Mouse (Mus musculus) forebrain, embryonic 11.5 days (tissue): ENCODE measurements at regions not wholly inside any gene's neighbourhood (a gene's known extent, or its start where the extent isn't known, plus 50 kb on each side); places are given as distances from the start of the nearest gene placed in this dataset.
"Not testable (repeated sequence)": the region's sequence is repeated elsewhere in the genome, so short reads cannot be mapped to it uniquely, and the experiment has no call there.

Experiments used
- ATAC-seq: fragments of 200-750 bp; cut with Nextera tagmentation; replicated peaks from 2 replicates; pipeline ENCODE4 v1.8.0; 2017; ENCODE audit warnings: moderate TSS enrichment; ENCODE audit not compliant: low FRiP score
- DNase-seq: peaks from one replicate; pipeline ENCODE4 v3.0.0-alpha.2; 2017; ENCODE audit warnings: low spot score
- H3K27ac ChIP-seq: fragments of 300-500 bp; sonication (generic); 2 replicates; pipeline ENCODE4 v1.5.1; 2014; ENCODE audit warnings: low read depth, low read length
- H3K27me3 ChIP-seq: fragments of 300-500 bp; sonication (generic); 2 replicates; pipeline ENCODE4 v1.6.1; 2014; ENCODE audit warnings: mild to moderate bottlenecking, low read length, mixed read lengths; ENCODE audit not compliant: control insufficient read depth, insufficient read depth
- H3K36me3 ChIP-seq: fragments of 300-500 bp; sonication (generic); 2 replicates; pipeline ENCODE4 v1.6.1; 2014; ENCODE audit warnings: mild to moderate bottlenecking, low read length, moderate library complexity, mixed read lengths; ENCODE audit not compliant: control insufficient read depth, insufficient read depth
- H3K4me1 ChIP-seq: fragments of 300-500 bp; sonication (generic); replicated peaks from 2 replicates; pipeline ENCODE4 v1.6.1; 2014; ENCODE audit warnings: low read length, mixed read lengths; ENCODE audit not compliant: control insufficient read depth, insufficient read depth
- H3K4me2 ChIP-seq: fragments of 300-500 bp; sonication (generic); 2 replicates; pipeline ENCODE4 v1.6.1; 2014; ENCODE audit warnings: low read depth, mild to moderate bottlenecking, low read length, moderate library complexity, mixed read lengths; ENCODE audit not compliant: severe bottlenecking
- H3K4me3 ChIP-seq: fragments of 300-500 bp; sonication (generic); 2 replicates; pipeline ENCODE4 v1.5.1; 2014; ENCODE audit warnings: low read depth, low read length
- H3K9ac ChIP-seq: fragments of 300-500 bp; sonication (generic); 2 replicates; pipeline ENCODE4 v1.6.1; 2014; ENCODE audit warnings: low read length
- H3K9me3 ChIP-seq: fragments of 300-500 bp; sonication (generic); 2 replicates; pipeline ENCODE4 v1.6.1; 2016; ENCODE audit warnings: low read length, mixed read lengths; ENCODE audit not compliant: control insufficient read depth
- WGBS: fragments of 180-500 bp; shearing (Covaris S2); extraction: QIAGEN DNeasy Blood & Tissue Kit; methylation state at CpG from one replicate; pipeline ENCODE4 v1.1.7; 2014; 5-methylcytosine and 5-hydroxymethylcytosine counted together

- DNase-seq: no peak
- H3K9ac ChIP-seq: no peak overlapping the region
- ATAC-seq: no peak
- no peaks in the 10 kb centered on the region for H3K27me3 ChIP-seq
- no peak overlapping the region for H3K27ac ChIP-seq
- 86% methylated on average over 7 of the region's 7 CpGs for WGBS
- no peaks in the 10 kb centered on the region for H3K9me3 ChIP-seq
- no peaks in the 10 kb centered on the region for H3K4me1 ChIP-seq
- no peak overlapping the region for H3K4me2 ChIP-seq
- no peak overlapping the region for H3K4me3 ChIP-seq
- no peaks in the 10 kb centered on the region for H3K36me3 ChIP-seq
These were observed 53.2 kb upstream of the Dazl start for GRCm38 (mm10) chr17:50346451-50347192.

DNA sequence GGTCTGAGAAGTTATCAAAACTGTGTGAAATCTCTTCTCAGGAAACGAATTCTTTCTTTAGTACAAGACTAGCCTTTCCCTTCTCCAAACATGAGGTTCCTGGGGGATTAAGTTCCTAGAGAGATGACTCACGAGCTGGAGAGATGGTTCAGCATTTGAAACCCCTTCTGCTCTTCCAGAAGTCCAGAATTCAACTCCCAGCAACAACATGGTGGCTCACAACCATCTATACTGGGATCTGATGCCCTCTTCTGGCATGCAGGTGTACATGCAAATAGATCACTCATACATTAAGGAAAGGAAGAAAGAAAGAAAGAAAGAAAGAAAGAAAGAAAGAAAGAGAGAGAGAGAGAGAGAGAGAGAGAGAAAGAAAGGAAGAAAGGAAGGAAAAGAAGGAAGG, 60.4 kb upstream of the Dazl start:
- H3K27ac ChIP-seq, H3K9me3 ChIP-seq, H3K4me2 ChIP-seq, H3K36me3 ChIP-seq, H3K27me3 ChIP-seq, H3K4me3 ChIP-seq, H3K9ac ChIP-seq, DNase-seq, H3K4me1 ChIP-seq, ATAC-seq: not testable (repeated sequence)
- WGBS: 60% methylated on average over 2 of the region's 2 CpGs

GRCm38 (mm10) chr17:50354357-50354756, 60.9 kb upstream of the Dazl start:
- no peak overlapping the region for H3K4me2 ChIP-seq
- H3K4me1 ChIP-seq: no peaks in the 10 kb centered on the region
- 93% methylated on average over 6 of the region's 6 CpGs for WGBS
- DNase-seq (no peak), ATAC-seq (no peak)
- H3K36me3 ChIP-seq: no peaks in the 10 kb centered on the region
- H3K27ac ChIP-seq: no peak overlapping the region
- H3K9me3 ChIP-seq: no peaks in the 10 kb centered on the region
- no peaks in the 10 kb centered on the region for H3K27me3 ChIP-seq
- no peak overlapping the region for H3K4me3 ChIP-seq
- H3K9ac ChIP-seq: no peak overlapping the region

GRCm38 (mm10) chr17:50361657-50362233, 68.3 kb upstream of the Dazl start:
- Histone ChIP-seq H3K4me3 (no peak overlapping the region), H3K4me1 (no peaks in the 10 kb centered on the region), H3K27me3 (no peaks in the 10 kb centered on the region), H3K4me2 (no peak overlapping the region), H3K36me3 (no peaks in the 10 kb centered on the region), H3K9me3 (no peaks in the 10 kb centered on the region), H3K27ac (no peak overlapping the region), H3K9ac (no peak overlapping the region)
- no peak for ATAC-seq
- DNase-seq: no peak
- WGBS: 80% methylated on average over 9 of the region's 9 CpGs

DNA sequence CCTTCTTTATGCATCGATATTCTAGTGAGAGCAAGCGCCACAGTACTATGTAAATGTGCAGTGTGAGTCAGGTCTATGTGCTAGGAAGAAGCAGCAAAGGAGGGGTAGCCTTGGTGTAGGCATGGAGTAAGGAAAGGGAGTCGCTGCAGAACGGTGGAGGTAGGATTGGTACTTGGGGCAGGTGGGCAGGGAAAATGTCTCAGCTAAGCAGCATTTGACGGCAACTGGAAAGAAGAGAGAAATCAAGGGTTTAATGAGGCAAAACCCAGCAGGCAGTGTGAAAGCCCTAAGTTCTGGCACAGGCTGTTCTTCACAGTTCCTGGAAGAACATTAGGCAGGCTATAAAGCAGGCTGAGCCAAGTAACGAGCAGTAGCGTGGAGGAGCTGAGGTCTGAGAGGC, 72.0 kb upstream of the Dazl start:
- Histone ChIP-seq H3K4me2 (no peak overlapping the region), H3K9ac (no peak overlapping the region), H3K27ac (no peak overlapping the region), H3K27me3 (no peaks in the 10 kb centered on the region), H3K9me3 (no peaks in the 10 kb centered on the region), H3K4me1 (no peaks in the 10 kb centered on the region), H3K4me3 (no peak overlapping the region), H3K36me3 (no peaks in the 10 kb centered on the region)
- DNase-seq (no peak), ATAC-seq (no peak)
- 80% methylated on average over 7 of the region's 7 CpGs for WGBS

- Histone ChIP-seq H3K4me1 (no peaks in the 10 kb centered on the region), H3K9ac (no peak overlapping the region), H3K4me3 (no peak overlapping the region), H3K36me3 (no peaks in the 10 kb centered on the region), H3K9me3 (no peaks in the 10 kb centered on the region), H3K27ac (no peak overlapping the region), H3K4me2 (no peak overlapping the region), H3K27me3 (no peaks in the 10 kb centered on the region)
- DNase-seq: no peak
- ATAC-seq: no peak
- 64% methylated on average over 5 of the region's 5 CpGs for WGBS
These were observed 72.7 kb upstream of the Dazl start for GRCm38 (mm10) chr17:50366181-50366580.

GRCm38 (mm10) chr17:50369216-50369875, 75.9 kb upstream of the Dazl start:
- WGBS: 88% methylated on average over 6 of the region's 6 CpGs
- Histone ChIP-seq H3K4me1 (no peaks in the 10 kb centered on the region), H3K4me2 (no peak overlapping the region), H3K27me3 (no peaks in the 10 kb centered on the region), H3K4me3 (no peak overlapping the region), H3K9ac (no peak overlapping the region), H3K36me3 (no peaks in the 10 kb centered on the region), H3K27ac (no peak overlapping the region), H3K9me3 (no peaks in the 10 kb centered on the region)
- DNase-seq: no peak
- no peak for ATAC-seq

- H3K9ac ChIP-seq: no peak overlapping the region
- no peaks in the 10 kb centered on the region for H3K9me3 ChIP-seq
- no peak overlapping the region for H3K4me3 ChIP-seq
- no peak for ATAC-seq
- H3K36me3 ChIP-seq: no peaks in the 10 kb centered on the region
- 90% methylated on average over 1 of the region's 1 CpGs for WGBS
- H3K27ac ChIP-seq: no peak overlapping the region
- DNase-seq: no peak
- no peaks in the 10 kb centered on the region for H3K4me1 ChIP-seq
- no peak overlapping the region for H3K4me2 ChIP-seq
- no peaks in the 10 kb centered on the region for H3K27me3 ChIP-seq
These were observed 77.0 kb upstream of the Dazl start for GRCm38 (mm10) chr17:50370484-50370883.
